Mouse (Mus musculus) adrenal gland, adult 8-10 months (tissue): Measurements from ENCODE around the gene Asb16. TPM values are rescaled to one million over a fixed set of nuclear protein-coding genes. Genes with fewer than 3 reads are reported as not detected.
A peak's percentile ranks its signal among the peaks of the same experiment; 100 is the strongest.

Source experiments
- DNase-seq: peaks from one replicate; pipeline ENCODE4 v3.0.0; 2022
- total RNA-seq, 4 experiments: library from RNA; stranded (reverse); gene quantifications; 2 replicates each; pipeline ENCODE4 v1.2.4; 2022

Asb16 gene
- total RNA-seq, 4 experiments from 2014 or later = 0.20 to 1.2 (median 0.78) TPM

GRCm38 (mm10) chr11:102287485-102287884 is 18.9 kb downstream of the Asb16 start:
- no peak for DNase-seq

- no peak for DNase-seq
These were observed 19.7 kb downstream of the Asb16 start for GRCm38 (mm10) chr11:102288027-102288804.

GRCm38 (mm10) chr11:102288913-102289312 is 20.4 kb downstream of the Asb16 start:
- no peak for DNase-seq

- no peak for DNase-seq
These were observed 21.1 kb downstream of the Asb16 start for GRCm38 (mm10) chr11:102289511-102290100.

- no peak for DNase-seq
These were observed 21.6 kb downstream of the Asb16 start for GRCm38 (mm10) chr11:102290141-102290540.

GRCm38 (mm10) chr11:102291051-102291535 is 22.6 kb downstream of the Asb16 start:
- no peak for DNase-seq

GRCm38 (mm10) chr11:102293971-102294370 is 25.4 kb downstream of the Asb16 start:
- DNase-seq = no peak

- no peak for DNase-seq
These were observed 25.9 kb downstream of the Asb16 start for GRCm38 (mm10) chr11:102294416-102294815.

GRCm38 (mm10) chr11:102294887-102295597 is 26.5 kb downstream of the Asb16 start:
- no peak for DNase-seq

- no peak for DNase-seq
These were observed 27.3 kb downstream of the Asb16 start for GRCm38 (mm10) chr11:102295598-102296471.

- peak; percentile 99 for DNase-seq
These were observed 28.2 kb downstream of the Asb16 start, which contains the start of gene Atxn7l3 for GRCm38 (mm10) chr11:102296491-102297472. TSS of gene Atxn7l3 (minus strand) at chr11:102296631.

- DNase-seq = no peak
These were observed 29.3 kb downstream of the Asb16 start for GRCm38 (mm10) chr11:102297577-102298556.

GRCm38 (mm10) chr11:102299839-102300238 is 31.3 kb downstream of the Asb16 start:
- no peak for DNase-seq

- no peak for DNase-seq
These were observed 35.6 kb downstream of the Asb16 start for GRCm38 (mm10) chr11:102304141-102304540.

- no peak for DNase-seq
These were observed 36.8 kb downstream of the Asb16 start for GRCm38 (mm10) chr11:102305359-102305758.

GRCm38 (mm10) chr11:102308104-102308503 is 39.6 kb downstream of the Asb16 start:
- DNase-seq = no peak

- DNase-seq = peak; percentile 96
These were observed 40.4 kb downstream of the Asb16 start for GRCm38 (mm10) chr11:102308979-102309378.

- DNase-seq = no peak
These were observed 41.5 kb downstream of the Asb16 start for GRCm38 (mm10) chr11:102309821-102310617.
